Mouse (Mus musculus) kidney, adult 2 months (tissue): ENCODE results near the gene Ngf. TPM values are rescaled to one million over a fixed set of nuclear protein-coding genes. Genes with fewer than 3 reads are reported as not detected.
A peak's percentile ranks its signal among the peaks of the same experiment; 100 is the strongest.

Experiments used
- DNase-seq: peaks from one replicate; pipeline ENCODE4 v3.0.0; 2021
- H3K27ac ChIP-seq: fragments of 200-500 bp; 2 replicates; pipeline ENCODE4 v1.5.1; 2012; ENCODE audit warnings: low read depth, low read length, control low read depth, inconsistent platforms; ENCODE audit not compliant: insufficient read depth
- H3K27me3 ChIP-seq: fragments of 200-500 bp; replicated peaks from 2 replicates; pipeline ENCODE4 v1.6.1; 2012; ENCODE audit warnings: mild to moderate bottlenecking, moderate library complexity, low read length, inconsistent platforms; ENCODE audit not compliant: control insufficient read depth, insufficient read depth
- H3K36me3 ChIP-seq: fragments of 200-500 bp; 2 replicates; pipeline ENCODE4 v1.6.1; 2012; ENCODE audit warnings: mild to moderate bottlenecking, moderate library complexity, low read length, inconsistent platforms; ENCODE audit not compliant: control insufficient read depth, insufficient read depth
- H3K4me1 ChIP-seq: fragments of 200-500 bp; 2 replicates; pipeline ENCODE4 v1.6.1; 2011; ENCODE audit warnings: low read length; ENCODE audit not compliant: control insufficient read depth, insufficient read depth
- H3K4me3 ChIP-seq: fragments of 200-500 bp; 2 replicates; pipeline ENCODE4 v1.5.1; 2011; ENCODE audit warnings: mild to moderate bottlenecking, low read depth, low read length, control low read depth; ENCODE audit not compliant: insufficient read depth
- CTCF ChIP-seq: fragments of 200-500 bp; conservative IDR thresholded peaks from 2 replicates; pipeline ENCODE4 v1.5.1; 2011; ENCODE audit warnings: low read depth, mild to moderate bottlenecking, control low read depth, low read length, moderate library complexity, mixed read lengths; ENCODE audit not compliant: insufficient read depth, insufficient read length
- POLR2A ChIP-seq: fragments of 200-500 bp; IDR thresholded peaks from one replicate; pipeline ENCODE4 v1.6.1; 2011; ENCODE audit warnings: low read depth, low read length, control low read depth
- WGBS: fragments of 180-500 bp; shearing (Covaris S2); methylation state at CpG from one replicate; pipeline ENCODE4 v1.1.7; 2018; 5-methylcytosine and 5-hydroxymethylcytosine counted together
- polyA plus RNA-seq: library from polyadenylated mRNA; depleted of rRNA; stranded (reverse); fragments of >200 nt; gene quantifications from 2 replicates; pipeline ENCODE4 v1.2.3, GENCODE M21; 2012

The Ngf gene
- polyA plus RNA-seq, 1 experiment: 17.0 TPM

DNA sequence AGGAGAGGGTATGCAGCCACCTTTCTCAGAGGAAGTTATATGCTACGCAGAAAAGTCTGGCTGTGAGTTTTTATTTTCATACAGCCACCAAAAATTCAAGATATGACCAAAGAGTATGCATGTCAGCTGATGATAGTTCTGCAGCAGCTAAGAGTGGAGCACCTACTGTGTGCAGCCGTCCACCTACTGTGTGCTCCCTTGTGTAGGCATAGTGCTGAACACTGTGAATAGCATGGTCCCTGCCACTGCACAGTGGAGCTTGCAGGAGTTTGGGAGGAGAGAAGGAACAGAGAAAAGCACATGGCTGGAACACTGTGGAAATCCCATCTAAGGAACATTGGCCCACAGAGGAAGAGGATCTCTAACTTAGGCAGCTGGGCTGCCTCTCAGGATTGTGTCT, 6.4 kb upstream of the Ngf start:
- TF ChIP-seq POLR2A (no peak), CTCF (no peak)

DNA sequence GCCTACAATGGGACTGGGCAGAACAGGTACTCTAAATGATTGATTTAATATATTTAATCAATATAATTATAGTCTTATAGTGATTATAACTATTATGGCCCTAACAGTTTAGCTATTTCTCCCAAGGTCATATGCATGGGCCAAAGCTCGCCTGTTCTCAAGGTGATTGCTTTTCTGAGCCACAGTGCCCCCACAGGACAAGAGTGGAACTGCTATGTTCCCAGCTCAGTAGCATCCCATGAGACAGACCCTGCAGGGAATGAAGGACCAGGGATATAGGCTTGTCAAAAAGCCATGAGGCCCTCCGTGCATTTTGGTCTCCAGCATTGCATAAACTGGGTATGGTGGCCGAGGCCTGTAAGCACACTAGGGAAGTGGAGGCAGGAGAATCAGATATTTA, 3.1 kb upstream of the Ngf start:
- Histone ChIP-seq H3K27ac (no peak overlapping the region), H3K4me1 (no peaks in the 10 kb centered on the region), H3K36me3 (no peaks in the 10 kb centered on the region), H3K4me3 (no peak overlapping the region), H3K27me3 (no peaks in the 10 kb centered on the region)
- 47% methylated on average over 3 of the region's 3 CpGs for WGBS
- TF ChIP-seq CTCF (peak; percentile 86), POLR2A (no peak)
- DNase-seq: peak; percentile 74

More for the DNA sequence above, 6.4 kb upstream of the Ngf start:
- no peaks in the 10 kb centered on the region for H3K36me3 ChIP-seq
- no peak overlapping the region for H3K4me3 ChIP-seq
- no peaks in the 10 kb centered on the region for H3K4me1 ChIP-seq
- 87% methylated on average over 2 of the region's 2 CpGs for WGBS
- no peak for DNase-seq
- no peak overlapping the region for H3K27ac ChIP-seq
- H3K27me3 ChIP-seq: no peaks in the 10 kb centered on the region

DNA sequence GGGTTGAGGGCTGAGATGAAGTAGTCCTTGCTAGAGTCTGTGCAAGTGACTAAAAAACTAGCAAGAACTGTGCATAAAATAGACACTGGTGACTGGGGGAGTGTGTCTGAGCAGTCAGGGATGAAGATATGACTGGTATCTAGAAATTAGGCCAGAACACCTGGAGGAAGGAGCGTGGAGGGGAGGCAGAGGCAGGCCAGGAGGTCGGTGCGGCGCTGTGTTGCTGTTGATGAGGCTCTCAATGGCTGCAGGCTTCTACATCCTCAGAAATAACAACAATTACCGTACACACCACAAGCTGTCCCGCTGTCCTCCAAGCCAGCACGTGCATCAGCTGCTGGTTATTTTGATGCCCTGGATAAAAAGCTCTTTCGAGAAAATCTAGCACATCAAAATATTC, 2.6 kb upstream of the Ngf start:
- no peak overlapping the region for H3K27ac ChIP-seq
- no peaks in the 10 kb centered on the region for H3K4me1 ChIP-seq
- no peaks in the 10 kb centered on the region for H3K27me3 ChIP-seq
- DNase-seq: no peak
- no peaks in the 10 kb centered on the region for H3K36me3 ChIP-seq
- 70% methylated on average over 8 of the region's 8 CpGs for WGBS
- H3K4me3 ChIP-seq: no peak overlapping the region
- no peak for TF ChIP-seq POLR2A
- no peak for TF ChIP-seq CTCF

DNA sequence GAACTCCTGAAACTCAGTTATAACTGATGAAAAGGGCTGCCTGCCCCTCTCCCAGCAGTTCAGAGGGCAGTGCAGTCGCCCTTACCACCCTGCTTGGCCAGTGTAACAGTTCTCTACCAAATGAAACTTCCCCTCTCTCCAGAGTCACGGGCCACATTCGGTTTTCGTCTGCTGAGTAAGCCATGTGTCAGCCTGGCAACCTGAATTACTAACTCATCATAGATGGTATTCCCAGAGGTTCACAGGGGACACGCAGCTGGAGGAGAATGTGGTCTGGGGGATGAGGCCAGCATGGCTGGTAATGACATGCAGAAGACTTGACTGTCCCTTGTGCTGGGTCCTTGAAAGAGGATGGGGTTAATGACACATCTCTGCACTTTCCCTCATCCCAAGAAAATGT, 1.5 kb downstream of the Ngf start:
- Histone ChIP-seq H3K36me3 (no peaks in the 10 kb centered on the region), H3K4me1 (no peaks in the 10 kb centered on the region), H3K27ac (no peak overlapping the region), H3K27me3 (no peaks in the 10 kb centered on the region), H3K4me3 (peak overlapping the region; percentile 30; the same call in 1 of the 2 replicates)
- 42% methylated on average over 5 of the region's 5 CpGs for WGBS
- TF ChIP-seq CTCF (no peak), POLR2A (no peak)
- no peak for DNase-seq

DNA sequence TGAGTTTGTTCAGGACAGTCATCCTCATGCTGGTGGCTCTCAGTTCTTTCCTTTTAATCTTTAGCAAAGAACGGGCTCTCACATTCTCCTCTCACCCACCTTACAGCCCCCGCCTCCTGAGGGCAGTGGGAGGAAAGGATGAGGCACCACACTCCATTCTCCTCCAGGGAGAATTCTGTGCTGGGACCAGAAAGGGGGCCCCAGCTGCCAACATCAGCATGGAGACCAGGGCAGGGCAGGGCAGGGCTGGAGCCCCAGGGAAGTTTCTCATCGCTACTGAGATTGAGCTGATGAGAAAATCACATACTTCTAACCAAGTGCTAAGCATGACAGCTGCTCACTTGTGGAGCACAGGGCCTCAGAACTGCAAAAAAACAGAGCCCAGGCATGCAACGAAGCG, 2.1 kb downstream of the Ngf start:
- no peak for DNase-seq
- H3K27ac ChIP-seq: 0 out of 2 replicates have a peak overlapping the region, but pooled peaks have one; percentile 17
- WGBS: 30% methylated on average over 5 of the region's 5 CpGs
- peak overlapping the region; percentile 30; the same call in 1 of the 2 replicates for H3K4me3 ChIP-seq
- no peaks in the 10 kb centered on the region for H3K36me3 ChIP-seq
- no peaks in the 10 kb centered on the region for H3K27me3 ChIP-seq
- H3K4me1 ChIP-seq: no peaks in the 10 kb centered on the region
- no peak for TF ChIP-seq POLR2A
- TF ChIP-seq CTCF: no peak

DNA sequence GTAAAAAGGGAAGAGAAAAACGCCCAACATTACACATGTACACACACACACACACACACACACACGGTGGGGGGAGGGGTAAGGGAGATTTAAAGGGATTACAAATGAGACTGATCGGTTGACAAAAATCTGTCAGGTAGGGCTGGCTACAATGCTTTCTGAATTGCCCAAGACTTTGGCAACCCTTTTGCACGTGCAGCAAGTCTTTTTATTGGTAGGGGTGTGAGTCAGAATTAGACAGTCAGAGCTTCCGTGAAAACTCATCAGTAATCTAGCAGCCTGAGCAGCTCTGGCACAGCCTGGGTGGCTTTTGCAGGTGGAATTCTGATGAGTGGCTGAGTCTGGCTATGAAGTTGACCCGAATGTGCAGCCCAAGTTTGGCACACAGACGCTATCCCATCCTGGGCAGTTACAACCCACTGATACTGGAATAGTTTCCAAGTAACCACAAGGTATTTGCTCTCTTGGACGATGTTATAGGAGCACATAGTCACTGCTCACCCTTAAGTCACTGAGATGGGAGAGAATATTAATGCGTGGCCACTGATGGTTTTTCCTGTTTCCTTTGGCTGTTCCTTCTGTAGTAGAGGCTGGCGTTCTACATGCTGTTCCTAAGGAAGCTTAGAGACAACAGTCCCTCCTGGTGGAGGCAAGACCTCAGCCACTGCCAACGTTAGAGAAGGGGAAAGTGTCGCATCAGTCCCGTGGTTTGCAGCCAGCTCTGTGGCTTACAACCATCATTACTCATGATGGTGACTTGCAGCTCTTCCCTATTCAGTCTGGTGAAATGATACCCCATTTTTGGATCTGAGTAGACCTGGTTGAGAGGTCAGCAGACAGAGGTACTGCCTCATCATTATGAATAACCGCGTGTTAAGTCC, 4.8 kb downstream of the Ngf start:
- no peak overlapping the region for H3K4me3 ChIP-seq
- WGBS: 74% methylated on average over 15 of the region's 15 CpGs
- no peak for TF ChIP-seq CTCF
- TF ChIP-seq POLR2A: no peak
- no peaks in the 10 kb centered on the region for H3K27me3 ChIP-seq
- no peaks in the 10 kb centered on the region for H3K4me1 ChIP-seq
- H3K36me3 ChIP-seq: no peaks in the 10 kb centered on the region
- H3K27ac ChIP-seq: no peak overlapping the region
- no peak for DNase-seq

DNA sequence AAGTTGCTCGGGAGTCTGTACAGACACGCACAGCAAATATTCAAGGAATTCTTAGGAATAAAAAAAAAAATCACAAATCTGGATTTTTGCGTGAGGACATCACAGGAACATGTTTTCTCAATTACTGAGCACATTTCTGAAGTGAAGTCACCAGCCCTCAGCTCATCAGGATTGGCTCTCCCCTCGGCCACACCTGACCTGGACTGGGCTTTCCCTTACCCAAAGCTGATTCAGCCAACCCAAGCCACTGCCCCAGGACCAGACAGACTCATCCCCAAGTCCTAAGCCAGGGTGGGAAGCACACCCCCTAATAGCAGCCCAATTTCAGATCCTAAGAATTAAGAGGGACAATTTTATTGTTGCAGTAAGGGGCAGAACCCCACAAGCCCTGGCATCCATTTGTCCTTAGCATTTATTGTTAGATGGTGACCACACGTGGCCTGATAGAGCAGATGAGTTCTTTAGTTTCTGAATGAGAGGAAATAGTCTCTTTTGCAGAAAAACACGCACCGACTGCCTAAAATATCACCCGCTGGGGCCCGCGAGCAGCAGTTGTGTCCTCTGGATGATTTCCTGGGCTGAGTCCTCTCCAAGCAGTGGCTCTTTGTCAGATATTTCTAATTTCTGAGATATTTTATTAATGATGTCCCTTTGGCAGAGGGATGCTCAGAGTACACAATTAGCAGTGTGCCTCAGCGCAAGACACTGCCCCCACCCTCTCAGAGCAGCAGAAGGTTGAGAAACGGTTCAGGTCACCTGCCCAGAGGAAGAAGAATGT, 8.4 kb downstream of the Ngf start:
- 72% methylated on average over 12 of the region's 12 CpGs for WGBS
- Histone ChIP-seq H3K27me3 (no peaks in the 10 kb centered on the region), H3K4me1 (no peaks in the 10 kb centered on the region), H3K4me3 (no peak overlapping the region), H3K36me3 (no peaks in the 10 kb centered on the region), H3K27ac (no peak overlapping the region)
- DNase-seq: peak; percentile 18
- TF ChIP-seq CTCF (no peak), POLR2A (no peak)
